Mouse (Mus musculus): ENCODE measurements at regions not wholly inside any gene's neighbourhood (a gene's known extent, or its start where the extent isn't known, plus 50 kb on each side); places are given as distances from the start of the nearest gene placed in this dataset.

DNA sequence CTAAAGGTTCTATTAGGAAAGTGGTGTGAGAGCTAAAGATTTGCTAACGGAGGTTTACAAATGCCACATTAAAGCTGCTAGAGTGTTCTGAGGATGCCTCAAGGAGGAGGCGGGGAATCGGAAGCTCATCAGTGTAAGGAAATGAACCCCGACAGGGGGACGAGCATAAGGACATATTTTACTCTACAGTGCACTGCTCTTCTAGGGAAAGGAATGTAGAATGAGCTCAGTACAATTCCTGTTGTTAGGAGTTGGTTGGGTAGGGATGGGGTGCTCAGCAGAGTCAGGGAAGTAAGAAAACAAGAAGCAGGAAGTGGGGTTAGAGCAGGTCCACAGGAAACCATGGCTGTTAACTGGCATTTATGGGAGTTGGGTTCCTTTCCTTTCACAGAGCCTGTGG, 54.6 kb downstream of the Mex3b start:
- DNase-seq (ENCODE audit: low read depth, low spot score), result no peak

DNA sequence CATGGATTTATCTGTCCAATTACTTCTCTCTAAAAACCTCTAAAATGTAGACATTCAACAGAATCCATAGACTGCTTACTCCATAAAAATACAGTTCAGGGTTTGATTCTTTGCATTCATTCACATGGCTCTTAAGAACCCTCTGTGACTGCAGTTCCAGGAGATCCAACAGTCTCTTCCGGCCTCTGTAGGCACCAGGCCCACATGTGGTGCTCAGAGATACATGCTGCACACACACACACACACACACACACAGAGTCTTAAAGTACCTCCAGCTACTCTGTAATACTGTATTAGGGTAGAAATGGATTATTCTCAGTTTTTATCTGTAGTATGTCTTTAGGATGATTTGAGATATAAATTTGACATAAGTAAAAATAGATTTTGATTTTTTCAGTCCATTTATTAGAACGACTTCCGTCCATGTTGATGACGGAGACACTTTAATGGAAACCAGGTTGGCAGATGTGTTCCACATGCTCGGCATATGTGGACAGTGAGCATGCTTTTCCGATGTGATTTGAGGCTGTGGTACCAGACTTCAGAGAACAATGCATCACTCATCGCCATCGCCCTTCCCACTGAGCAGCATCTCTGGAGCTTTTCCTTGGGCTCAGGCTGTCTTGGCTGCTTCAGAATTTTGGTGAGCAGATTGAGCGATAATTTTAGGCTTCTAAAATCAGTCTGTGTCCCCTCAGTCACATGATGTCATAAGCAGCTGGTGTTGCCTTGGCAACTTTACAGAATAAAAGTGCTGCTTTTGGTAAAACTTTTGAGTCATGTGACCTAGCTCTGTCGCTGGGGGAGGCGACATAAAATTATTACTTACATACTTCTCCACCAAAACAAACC, 56.3 kb downstream of the Mex3b start:
- DNase-seq (ENCODE audit: low read depth, low spot score), result peak; percentile 71

DNA sequence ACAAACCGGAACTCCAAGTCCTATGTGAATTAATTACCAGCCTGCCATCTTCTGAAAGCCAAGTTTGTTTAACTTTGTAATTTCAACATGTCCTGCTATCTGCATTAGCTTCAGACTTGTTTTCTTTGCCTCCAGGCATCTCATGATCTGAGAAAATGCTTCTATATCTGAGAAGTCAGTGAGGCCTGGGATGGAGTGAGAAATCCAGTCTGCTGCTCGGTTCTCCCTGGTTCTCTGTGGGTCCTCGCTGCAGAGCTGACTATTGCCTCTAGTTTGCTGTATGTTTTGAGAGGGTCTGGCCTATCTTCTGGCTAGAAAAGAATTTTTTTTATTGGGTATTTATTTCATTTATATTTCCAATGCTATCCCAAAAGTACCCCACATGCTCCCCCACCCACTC, 57.0 kb downstream of the Mex3b start:
- DNase-seq (ENCODE audit: low read depth, low spot score), result no peak

DNA sequence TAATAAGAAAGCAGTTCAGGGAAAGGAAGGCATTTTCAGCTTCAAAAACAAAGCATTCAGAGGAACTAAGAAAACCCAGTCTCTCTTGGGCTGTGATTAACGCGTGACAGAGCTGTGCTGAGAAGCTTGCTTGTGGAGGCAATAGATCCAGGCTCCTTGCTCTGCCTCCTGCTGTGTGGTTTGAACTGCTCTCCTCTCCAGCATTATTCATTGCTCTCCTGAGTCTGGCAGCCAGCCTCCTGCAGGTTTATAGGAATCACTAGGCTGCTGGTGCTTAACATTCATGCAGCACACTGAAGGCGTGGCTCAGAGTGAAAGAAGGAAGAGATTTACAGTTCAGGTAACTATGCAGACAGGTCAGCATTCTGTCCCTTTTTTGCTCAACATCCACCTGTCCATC, 71.2 kb downstream of the Mex3b start:
- peak; percentile 19 for DNase-seq (ENCODE audit: low read depth, low spot score)

DNA sequence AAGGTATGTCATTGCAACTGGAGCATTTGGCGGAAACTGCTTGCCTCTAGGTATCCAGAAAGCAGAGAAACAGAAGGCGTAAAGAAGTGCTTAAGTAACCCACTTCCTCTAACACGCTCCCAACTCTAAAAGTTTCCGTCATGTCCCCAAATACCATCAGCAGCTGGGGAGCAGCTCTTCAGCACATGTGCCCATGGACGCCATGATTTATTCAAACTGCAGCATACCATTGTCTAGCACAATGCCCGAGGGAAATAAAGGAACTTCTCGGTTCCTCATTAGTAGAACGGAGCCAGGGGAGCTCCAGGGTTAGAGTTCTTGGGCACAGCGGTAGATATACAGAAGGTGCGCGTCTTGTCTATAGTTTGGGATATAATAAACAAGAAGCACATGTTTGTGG, 72.4 kb downstream of the Mex3b start:
- DNase-seq (ENCODE audit: low read depth, low spot score), result no peak

DNA sequence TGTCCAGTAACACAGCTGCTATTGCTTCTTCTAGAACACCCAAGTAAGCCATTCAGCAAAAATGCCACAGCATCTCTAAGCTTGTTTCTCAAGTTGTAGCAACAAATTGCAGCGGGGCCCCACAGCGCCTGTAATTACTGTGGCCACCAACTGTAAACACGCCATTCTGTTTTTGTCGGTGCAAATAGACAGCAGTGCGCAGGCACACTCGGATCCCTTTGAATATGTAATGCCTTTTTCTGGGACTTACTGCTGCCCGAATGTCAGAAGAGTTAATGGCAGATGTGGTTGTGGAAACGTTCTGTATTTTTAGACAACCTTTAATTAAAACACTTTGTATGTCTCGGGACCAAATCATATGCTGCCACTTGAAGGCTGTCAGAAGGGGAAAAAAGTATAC, 76.2 kb downstream of the Mex3b start:
- no peak for DNase-seq (ENCODE audit: low read depth, low spot score)

DNA sequence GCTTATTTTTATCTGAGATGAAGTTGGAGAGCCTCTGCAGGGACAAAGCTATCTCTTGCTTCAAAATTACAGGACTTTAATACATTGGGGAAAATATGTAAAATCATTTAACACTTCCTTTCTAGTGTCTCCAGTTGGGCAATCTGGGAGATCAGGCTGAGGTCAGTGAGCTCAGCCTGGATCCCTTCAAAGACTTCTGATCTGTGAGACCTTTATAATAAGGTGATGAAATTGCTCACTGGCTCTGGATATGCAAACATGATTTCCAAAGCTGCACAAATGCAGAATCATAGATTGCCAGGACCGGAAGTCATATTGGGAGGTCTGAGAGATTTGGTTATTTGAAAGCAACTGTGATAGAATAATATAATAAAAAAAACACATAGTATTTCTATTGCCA, 76.7 kb downstream of the Mex3b start:
- no peak for DNase-seq (ENCODE audit: low read depth, low spot score)

DNA sequence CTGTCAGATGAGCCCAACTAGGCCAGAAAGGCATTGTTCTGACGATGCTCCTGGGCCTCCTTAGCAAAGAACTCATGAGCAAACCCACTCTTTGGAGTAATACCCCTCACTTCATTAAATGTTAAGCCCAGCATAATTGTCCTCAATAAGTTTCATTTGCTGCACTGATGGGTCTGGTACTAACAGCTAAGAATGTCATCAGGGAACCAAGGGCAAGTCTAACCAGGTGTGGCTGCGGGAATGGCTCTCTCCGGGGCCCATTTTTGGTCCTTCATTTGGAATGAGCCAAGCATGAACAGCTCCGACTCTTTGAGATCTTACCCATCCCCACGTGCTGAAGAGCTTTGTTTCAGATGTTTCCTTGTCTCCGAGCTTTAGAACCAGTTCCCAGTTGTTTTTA, 82.2 kb downstream of the Mex3b start:
- DNase-seq (ENCODE audit: low read depth, low spot score), result no peak

DNA sequence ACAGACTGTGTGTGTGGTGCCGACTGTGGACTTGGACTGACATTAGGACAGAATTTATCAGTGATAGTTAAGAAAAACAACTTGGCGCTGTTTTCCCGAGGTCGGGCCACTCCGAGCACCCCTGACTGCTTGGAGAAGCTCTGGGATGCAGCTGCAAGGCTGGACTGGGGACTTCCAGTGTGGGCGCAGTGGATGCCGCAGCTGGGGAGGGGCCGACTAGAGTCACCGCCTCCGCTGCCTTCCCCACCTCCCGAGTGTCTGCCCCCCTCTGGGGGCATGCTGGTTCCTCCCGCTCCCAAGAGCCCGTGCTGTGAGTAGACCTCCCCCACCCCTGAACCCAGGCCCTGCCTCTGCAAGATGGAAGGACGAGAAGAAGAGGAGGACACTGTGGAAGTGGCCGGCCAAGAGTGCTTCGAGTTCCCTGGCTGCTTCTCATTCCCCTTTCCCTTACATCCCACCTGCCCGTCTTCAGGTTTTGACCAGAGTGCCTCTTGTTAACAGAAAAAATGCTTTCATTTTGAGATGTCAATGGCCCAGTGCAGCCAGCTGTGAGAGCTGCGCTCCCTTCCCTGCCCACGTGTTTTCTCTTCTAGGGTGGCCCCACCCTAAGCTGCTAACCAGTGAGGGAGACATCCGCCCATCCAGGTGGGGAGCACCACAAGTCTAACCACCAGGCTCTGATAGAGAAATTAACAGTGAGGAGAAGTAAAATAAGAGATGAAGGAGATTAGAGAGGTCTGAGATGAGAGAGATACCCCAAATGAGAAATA, 90.3 kb downstream of the Mex3b start:
- no peak for DNase-seq (ENCODE audit: low read depth, low spot score)

DNA sequence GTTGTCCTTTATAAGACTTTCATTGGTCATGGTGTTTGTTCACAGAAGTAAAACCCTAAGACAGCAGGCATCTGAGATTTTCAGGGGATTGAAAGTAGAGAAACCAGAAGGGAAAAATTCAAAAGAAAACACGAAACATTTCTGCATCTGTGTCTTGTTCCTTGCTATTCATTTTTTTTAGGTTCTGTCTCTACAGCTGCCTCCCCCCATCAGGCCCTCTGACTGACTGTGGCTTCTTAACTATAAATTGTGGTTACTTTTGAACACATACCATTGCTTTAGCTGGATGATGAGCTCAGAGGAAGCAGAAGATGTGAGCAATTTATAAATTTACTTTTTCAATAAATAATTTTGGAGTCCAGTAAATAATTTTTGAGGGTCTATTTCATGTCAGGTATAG, 103.5 kb downstream of the Mex3b start:
- DNase-seq (ENCODE audit: low read depth, low spot score), result no peak

DNA sequence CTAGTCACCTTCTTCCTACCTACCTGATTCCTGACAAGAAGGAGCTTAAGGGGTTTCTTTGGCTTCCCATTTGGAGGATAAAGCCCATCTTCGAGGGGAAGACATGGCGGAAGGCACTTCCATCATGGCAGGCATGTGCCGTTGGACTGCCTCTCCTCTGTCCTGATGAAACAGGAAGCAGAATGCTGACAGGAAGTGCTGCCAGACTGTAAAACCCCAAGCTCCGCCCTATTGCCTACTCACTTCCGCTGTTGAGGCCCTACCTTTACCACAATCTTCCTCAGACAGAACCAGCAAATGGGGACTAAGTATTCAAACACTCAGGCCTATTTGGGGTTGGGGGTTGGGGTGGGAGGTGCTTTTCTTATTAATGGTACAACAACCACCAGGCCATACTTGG, 104.1 kb downstream of the Mex3b start:
- no peak for DNase-seq (ENCODE audit: low read depth, low spot score)

DNA sequence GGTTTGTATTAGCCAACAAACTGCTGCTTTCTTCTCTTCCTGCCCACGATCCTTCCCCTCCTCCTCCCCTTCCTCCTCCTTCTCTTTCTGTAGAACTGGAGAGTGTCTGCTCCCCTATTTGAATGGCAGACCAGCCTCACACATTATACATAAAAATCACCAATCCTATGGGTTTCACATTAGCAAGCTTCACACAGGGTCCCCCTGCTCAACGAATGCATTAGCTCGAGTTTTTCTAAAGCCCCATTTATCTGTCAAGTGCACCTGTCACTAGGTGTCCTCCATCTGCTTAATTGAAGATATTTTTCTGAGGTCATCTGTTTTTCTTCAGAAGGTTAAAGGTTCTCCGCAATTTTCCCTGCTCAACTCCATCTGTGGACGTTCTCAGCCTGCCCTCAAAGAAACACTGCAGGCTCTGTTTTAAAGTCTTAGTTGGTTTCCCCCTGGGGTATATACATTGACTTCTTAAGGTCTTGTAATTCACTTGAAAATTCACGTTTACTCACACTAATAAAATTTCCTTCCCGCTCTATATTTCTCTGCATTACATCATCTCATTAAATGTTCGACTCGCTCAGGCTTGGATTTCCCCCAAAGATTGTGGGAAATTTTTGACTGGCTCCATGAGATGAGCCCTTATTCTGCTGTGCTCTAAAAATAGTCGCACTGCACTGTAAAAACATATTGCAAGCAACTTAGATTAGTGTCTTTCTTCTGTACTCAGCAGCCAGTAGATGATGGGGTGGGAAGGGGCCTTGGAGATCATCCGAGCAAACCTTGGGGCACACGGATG, 105.3 kb downstream of the Mex3b start:
- peak; percentile 49 for DNase-seq (ENCODE audit: low read depth, low spot score)

DNA sequence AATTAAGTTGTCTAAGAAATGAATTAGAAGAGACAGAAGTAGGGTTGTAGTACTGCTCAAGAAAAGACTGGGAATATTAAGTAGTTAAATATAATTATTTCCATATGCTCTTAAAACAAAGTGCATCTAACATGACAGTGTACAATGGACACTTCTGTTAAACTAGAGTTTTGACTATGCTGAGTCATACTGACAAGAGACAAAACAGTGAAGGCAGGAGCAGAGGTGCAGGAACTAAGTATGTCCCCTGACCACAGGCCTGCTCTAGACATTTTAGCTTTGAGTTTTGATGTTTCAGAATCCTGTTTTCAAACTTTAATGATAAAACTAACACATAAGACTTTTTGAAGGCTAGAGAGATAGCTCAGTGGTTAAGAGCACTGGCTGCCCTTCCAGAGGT, 123.6 kb downstream of the Mex3b start:
- no peak for DNase-seq (ENCODE audit: low read depth, low spot score)

DNA sequence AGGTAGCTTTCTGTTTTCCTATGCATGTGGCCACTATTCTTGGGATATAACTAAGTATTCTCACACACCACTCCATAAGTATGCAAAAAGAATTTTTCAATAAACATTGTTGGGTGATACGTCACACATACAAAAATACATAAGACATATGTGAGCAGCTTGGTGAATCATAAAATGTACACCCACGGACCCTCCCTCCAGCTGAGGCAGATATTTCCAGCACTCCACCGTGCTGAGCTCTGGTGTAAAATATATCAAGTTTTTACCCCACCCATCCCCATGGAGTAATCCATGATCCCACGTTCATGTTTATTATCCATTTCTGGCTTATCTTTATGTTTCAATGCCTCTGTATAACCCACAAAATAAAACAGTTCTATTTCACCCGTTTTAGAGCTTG, 126.0 kb downstream of the Mex3b start:
- DNase-seq (ENCODE audit: low read depth, low spot score), result no peak

DNA sequence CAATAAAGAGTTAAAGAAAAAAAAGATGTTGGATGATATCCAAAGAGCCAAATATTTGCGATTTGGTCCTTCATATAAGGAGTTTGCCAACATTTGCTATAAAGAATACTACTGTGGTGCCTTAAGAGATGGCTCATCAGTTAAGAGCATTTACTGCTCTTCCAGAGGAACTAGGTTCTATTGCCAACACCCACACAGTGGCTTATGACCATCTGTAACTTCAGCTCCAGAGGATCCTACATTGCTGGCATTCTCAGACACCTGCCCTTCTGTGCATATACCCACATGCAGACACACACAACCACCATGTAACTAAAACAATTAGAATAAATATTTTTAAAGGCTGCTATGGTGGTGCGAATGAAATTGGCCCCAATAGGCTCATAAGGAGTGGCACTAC, 131.7 kb downstream of the Mex3b start:
- no peak for DNase-seq (ENCODE audit: low read depth, low spot score)

DNA sequence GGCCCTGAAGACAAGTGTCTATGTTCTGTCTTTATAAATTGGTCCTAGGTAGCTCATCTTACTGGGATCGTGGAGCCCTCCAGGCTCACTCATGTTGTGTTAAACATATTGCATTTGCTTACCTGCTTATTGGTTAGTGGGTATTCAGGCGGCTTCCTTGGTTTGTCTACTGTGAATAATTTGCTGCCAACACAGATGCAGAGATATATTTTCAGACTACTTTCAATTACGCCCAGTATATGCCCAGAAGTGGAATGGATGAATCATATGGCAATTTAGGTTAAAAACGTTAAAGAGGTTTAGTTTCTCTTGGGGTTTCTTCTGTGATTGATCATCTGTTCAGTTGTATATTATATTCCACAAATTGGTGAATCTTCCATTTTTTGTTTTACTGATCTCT, 140.4 kb downstream of the Mex3b start:
- DNase-seq (ENCODE audit: low read depth, low spot score), result no peak

DNA sequence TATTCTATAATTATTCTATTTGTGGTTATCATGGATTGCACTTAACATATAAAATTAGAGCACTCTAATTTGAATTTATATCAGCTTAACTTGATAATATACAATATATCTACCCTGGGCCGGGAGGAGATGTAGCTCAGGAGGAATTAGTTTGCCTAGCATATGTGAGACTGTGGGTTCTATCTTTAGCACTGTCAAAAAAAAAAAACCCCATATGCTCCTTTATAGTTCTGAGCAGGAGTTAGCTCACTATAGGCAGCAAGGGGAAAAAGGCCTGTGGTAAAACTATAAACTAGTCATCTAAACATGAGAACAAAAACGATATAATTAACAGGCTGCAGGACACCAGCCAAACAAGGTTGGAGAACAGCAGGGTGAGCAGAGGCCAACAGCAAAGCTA, 145.0 kb downstream of the Mex3b start:
- DNase-seq (ENCODE audit: low read depth, low spot score), result no peak

DNA sequence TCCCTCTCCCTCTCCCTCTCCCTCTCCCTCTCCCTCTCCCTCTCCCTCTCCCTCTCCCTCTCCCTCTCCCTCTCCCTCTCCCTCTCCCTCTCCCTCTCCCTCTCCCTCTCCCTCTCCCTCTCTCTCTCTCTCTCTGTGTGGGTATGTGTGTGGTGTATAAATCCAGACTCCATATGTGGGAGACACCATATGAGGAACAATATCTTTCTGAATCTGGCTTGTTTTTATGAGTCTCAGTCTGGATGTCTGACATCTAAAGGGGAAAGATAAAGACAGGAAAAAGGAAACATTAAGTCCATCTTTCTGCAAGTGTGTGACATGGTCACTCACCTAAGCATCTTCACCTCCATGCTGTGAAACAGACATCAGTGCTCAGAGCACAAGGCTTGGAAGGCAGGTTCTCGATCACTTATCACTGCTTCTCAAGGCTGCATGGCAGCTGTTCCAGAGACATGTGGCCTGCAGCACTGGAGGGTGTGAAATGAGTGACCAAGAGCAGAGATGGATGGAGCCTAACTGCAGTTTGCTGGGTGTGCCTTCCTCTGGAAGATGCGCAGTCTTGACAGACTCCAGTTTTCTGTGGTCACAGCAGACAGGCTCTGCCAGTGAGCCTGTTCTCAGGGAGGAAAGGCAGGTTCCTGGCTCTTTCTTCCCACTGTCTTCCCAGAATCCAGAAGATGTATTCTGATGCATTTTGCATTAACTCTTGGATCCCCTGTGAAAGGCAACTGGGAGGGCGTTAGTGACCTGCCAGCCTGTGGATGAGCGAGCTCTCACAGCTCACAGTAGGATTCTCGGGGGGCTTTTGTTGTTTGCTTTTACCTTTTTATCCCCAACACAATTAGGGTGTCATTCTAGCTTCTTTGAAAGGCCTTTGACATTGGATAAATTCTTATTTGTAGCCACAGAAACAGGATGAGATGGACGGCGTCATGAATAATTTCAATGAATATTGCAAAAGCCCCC, 147.9 kb downstream of the Mex3b start:
- no peak for DNase-seq (ENCODE audit: low read depth, low spot score)

DNA sequence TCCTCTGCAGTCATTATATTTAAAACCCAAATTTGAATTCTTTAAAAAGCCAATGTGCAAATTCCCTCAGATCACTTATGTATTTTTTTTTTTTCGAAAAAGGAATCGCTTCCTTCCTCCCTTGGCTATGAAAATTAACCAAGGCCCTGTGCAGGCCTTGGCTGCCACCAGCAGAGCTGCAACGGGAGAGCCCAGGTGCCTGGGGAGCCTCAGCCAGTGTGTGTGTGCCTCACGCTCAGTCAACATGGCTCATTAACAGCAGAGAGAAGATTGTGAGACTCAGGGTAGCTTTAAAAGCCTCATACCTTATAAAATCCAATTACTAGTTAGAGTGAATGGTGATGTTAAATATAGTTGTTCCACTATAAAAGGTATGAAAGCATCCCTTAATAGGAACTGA, 148.6 kb downstream of the Mex3b start:
- DNase-seq (ENCODE audit: low read depth, low spot score), result no peak

DNA sequence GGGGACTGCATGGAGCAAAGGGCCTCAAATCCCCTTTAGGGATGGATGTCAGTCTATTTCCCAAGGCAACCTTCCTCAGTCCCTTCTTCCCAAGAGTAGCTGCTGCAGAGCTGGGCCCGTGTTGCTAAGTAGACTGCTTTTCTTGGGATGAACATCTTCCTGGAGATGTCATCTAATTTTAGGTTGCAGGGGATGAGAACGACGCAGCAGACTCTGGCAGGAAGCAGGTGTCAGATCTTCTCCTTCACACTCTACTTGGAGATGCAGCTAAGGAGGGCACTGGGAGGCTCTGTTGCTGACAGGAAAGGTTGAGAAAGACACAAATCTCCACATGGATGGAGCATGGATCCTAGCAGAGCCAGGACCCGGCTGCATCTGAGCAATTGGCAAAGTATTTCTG, 149.4 kb downstream of the Mex3b start:
- no peak for DNase-seq (ENCODE audit: low read depth, low spot score)

DNA sequence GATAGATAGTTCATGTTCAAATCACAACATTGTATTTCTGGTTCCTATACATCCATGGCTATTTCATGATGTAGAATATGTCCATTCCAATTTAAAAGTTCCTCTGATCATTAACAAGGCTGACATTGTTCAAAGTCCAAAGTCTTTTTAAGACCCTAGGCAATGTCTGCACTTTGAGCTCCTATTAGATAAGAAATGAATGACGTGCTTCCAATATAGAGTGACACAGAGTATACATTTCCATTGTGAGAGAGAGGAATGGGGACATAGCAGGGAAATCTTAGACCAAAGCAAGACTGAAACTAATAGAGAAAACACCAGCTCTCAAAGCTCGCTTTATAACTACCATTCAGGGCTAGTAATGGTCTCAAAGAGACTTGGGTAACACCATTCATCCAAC, 153.5 kb downstream of the Mex3b start:
- no peak for DNase-seq (ENCODE audit: low read depth, low spot score)

All from forelimb bud, embryonic 11.5 days (tissue).